8 mouse cellular contexts compared by ENCODE assay signal in genomic region chr4:126201514-126202302, GRCm38 (mm10). TPM values are rescaled to one million over a fixed set of nuclear protein-coding genes. Genes with fewer than 3 reads are reported as not detected.
DNase-seq lines count a peak whose midpoint lies in the region; ATAC-seq and TF ChIP-seq lines count a peak whose summit lies in the region.

No protein-coding gene starts in this region.

- H3K9me3 ChIP-seq in heart, embryonic 15.5 days (replicated peaks), result no peaks in the 10 kb centered on the region

- TF ChIP-seq CTCF in small intestine, adult 2 months (IDR thresholded peaks at IDR 0.05; ENCODE audit: extremely low read depth, insufficient read length, insufficient replicate concordance, low read depth, low read length), result peak; percentile 40; the same call in 1 of the 2 replicates

- TF ChIP-seq POLR2A in small intestine, adult 2 months (IDR thresholded peaks at IDR 0.05; ENCODE audit: low read depth, low read length), result no peak

- peak overlapping the region; percentile 91 for H3K9ac ChIP-seq in heart, embryonic 15.5 days

- peak overlapping the region; percentile 68 for H3K4me2 ChIP-seq in heart, embryonic 15.5 days

- WGBS in heart, embryonic 15.5 days, result under 1% methylated on average over 28 of the region's 28 CpGs
- WGBS in small intestine, adult 2 months, result under 1% methylated on average over 28 of the region's 28 CpGs

- H3K4me1 ChIP-seq in heart, embryonic 15.5 days (replicated peaks), result peaks cover 45% of the 10 kb centered on the region
- H3K4me1 ChIP-seq in small intestine, adult 2 months (ENCODE audit: control insufficient read depth, insufficient read depth, insufficient read length, low read length), result peaks cover 11% of the 10 kb centered on the region; the same call in 1 of the 2 replicates

- no peaks in the 10 kb centered on the region for H3K27me3 ChIP-seq in heart, embryonic 15.5 days
- H3K27me3 ChIP-seq in small intestine, adult 2 months (ENCODE audit: control insufficient read depth, insufficient read depth, low read length), result no peaks in the 10 kb centered on the region

- peak overlapping the region; percentile 83 for H3K4me3 ChIP-seq in heart, embryonic 15.5 days
- H3K4me3 ChIP-seq in small intestine, adult 2 months (ENCODE audit: low read depth, low read length), result peak overlapping the region; percentile 86

- H3K27ac ChIP-seq in heart, embryonic 15.5 days, result peak overlapping the region; percentile 99
- peak overlapping the region; percentile 97 for H3K27ac ChIP-seq in small intestine, adult 2 months (ENCODE audit: insufficient read depth, low read depth, low read length)

- no peaks in the 10 kb centered on the region for H3K36me3 ChIP-seq in heart, embryonic 15.5 days
- no peaks in the 10 kb centered on the region for H3K36me3 ChIP-seq in small intestine, adult 2 months (ENCODE audit: control insufficient read depth, insufficient read depth, low read length)

- no peak for ATAC-seq in heart, embryonic 15.5 days (replicated peaks; ENCODE audit: insufficient number of reproducible peaks, insufficient read depth, low FRiP score, low read depth)

- DNase-seq in B cell, adult 2 months, result peak; percentile 65 to 68
- DNase-seq in ES-CJ7 (ENCODE audit: low read depth, low spot score), result peak; percentile 77
- DNase-seq in embryo, embryonic 11 days, result peak; percentile 60
- peak; percentile 61 for DNase-seq in kidney, postnatal 10 days
- DNase-seq in lung, postnatal 25 days (ENCODE audit: low spot score), result peak; percentile 42
- no peak for DNase-seq in right cerebral cortex, postnatal 4 days

RNA-seq across cellular contexts. Expression of gene Thrap3, which starts 0.9 kb away (rescaled TPM):
- 129 and 149 TPM in 2 replicates for polyA plus RNA-seq in heart, embryonic 15.5 days (2015; fragmentation: Nextera tagmentation; extraction: Ambion mirVana)
- polyA plus RNA-seq in small intestine, adult 2 months (2012; rRNA removed), result 10.0 and 22.1 TPM in 2 replicates

RNA-seq across cellular contexts. Expression of gene Sh3d21, which starts 38.4 kb away (rescaled TPM):
- polyA plus RNA-seq in heart, embryonic 15.5 days (2015; fragmentation: Nextera tagmentation; extraction: Ambion mirVana), result 3.3 and 4.1 TPM in 2 replicates
- 5.2 and 6.5 TPM in 2 replicates for polyA plus RNA-seq in small intestine, adult 2 months (2012; rRNA removed)

RNA-seq across cellular contexts. Expression of gene Eva1b, which starts 54.2 kb away (rescaled TPM):
- 28.0 and 37.7 TPM in 2 replicates for polyA plus RNA-seq in heart, embryonic 15.5 days (2015; fragmentation: Nextera tagmentation; extraction: Ambion mirVana)
- polyA plus RNA-seq in small intestine, adult 2 months (2012; rRNA removed), result 45.0 and 54.3 TPM in 2 replicates

RNA-seq across cellular contexts. Expression of gene Map7d1, which starts 54.4 kb away (rescaled TPM):
- polyA plus RNA-seq in heart, embryonic 15.5 days (2015; fragmentation: Nextera tagmentation; extraction: Ambion mirVana), result 39.4 and 50.7 TPM in 2 replicates
- polyA plus RNA-seq in small intestine, adult 2 months (2012; rRNA removed), result 40.2 and 47.3 TPM in 2 replicates
